ENCODE assay signal across 14 mouse cellular contexts in the genomic region with DNA sequence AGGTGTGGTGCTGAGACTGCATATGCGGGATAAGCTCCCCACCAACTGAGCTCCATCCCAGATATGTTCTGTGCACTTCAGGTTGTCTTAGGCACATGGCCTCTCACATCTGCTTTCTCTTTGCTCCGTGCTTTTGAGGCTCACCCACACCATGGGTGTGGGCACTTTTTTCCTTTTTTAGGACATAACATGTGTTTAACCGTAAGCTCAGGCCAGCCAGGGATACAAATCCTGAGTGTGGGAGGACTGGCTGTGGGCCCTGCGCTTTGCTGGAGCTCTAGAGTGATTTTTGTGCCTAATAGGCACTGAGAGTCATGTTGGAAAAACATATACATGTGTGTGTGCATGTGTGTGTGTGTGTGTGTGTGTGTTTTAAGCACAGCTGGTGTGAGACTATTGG.
DNase-seq lines count a peak whose midpoint lies in the region.
"Had no signal": no experiment of that assay in that cellular context is flagged by ENCODE, and none has a peak within 500 bp of the region (broad histone marks: within the 10 kb centered on the region; RNA-seq: fewer than 3 reads in every experiment).

No protein-coding gene starts in this region.

- DNase-seq in layer of hippocampus, adult 18-20 months (ENCODE audit: low spot score in 2 of 2): peak; percentile 34 to 64
- DNase-seq in layer of hippocampus, adult 9-10 months (ENCODE audit: low spot score): no peak
- peak; percentile 84 for DNase-seq in brain, adult 2 months (ENCODE audit: low read depth, low spot score)
- peak; percentile 50 to 75 for DNase-seq in frontal cortex, postnatal 36 days (ENCODE audit: low spot score in 2 of 2)
- peak; percentile 55 to 67 for DNase-seq in left cerebral cortex, postnatal 36 days (ENCODE audit: low spot score in 2 of 2)
- DNase-seq in cerebellum, adult 18-20 months: no peak
- no peak for DNase-seq in kidney, adult 9 months
- no peak for DNase-seq in thymus, postnatal 10 days (ENCODE audit: low spot score in 2 of 2)
- DNase-seq: adrenal gland, postnatal 36 days; cerebellum, adult 9-11 months; gastrocnemius, postnatal 14 days; kidney, postnatal 4 days; lung, adult 2 months; thymus, postnatal 4 days had no signal

- intact Hi-C loops in left cerebral cortex, postnatal 36 days (cut with DNase I): no loop called here

Comparison
In these comparisons a context has a peak if more than half of its experiments do, and no peak if none do; other contexts are left out.
1. DNase-seq: peak in layer of hippocampus, adult 18-20 months (2 of 2), brain, adult 2 months (single experiment), frontal cortex, postnatal 36 days (2 of 2) and left cerebral cortex, postnatal 36 days (2 of 2); none in layer of hippocampus, adult 9-10 months (single experiment), cerebellum, adult 18-20 months (0 of 2), kidney, adult 9 months (single experiment) and thymus, postnatal 10 days (0 of 2).